Mouse (Mus musculus): ENCODE results near the gene Gm9970.
"Not testable (repeated sequence)": the region's sequence is repeated elsewhere in the genome, so short reads cannot be mapped to it uniquely, and the experiment has no call there.

Gene Gm9970

GRCm38 (mm10) chr5:31222696-31223095 is 18.3 kb downstream of the Gm9970 start:
- DNase-seq (ENCODE audit: low read depth, low spot score): no peak

GRCm38 (mm10) chr5:31221304-31221945 is 19.6 kb downstream of the Gm9970 start:
- DNase-seq (ENCODE audit: low read depth, low spot score): peak; percentile 45

- peak; percentile 88 for DNase-seq (ENCODE audit: low read depth, low spot score)
Observed at GRCm38 (mm10) chr5:31220448-31221303, 20.4 kb downstream of the Gm9970 start, which contains the start of gene Ppm1g. TSS of gene Ppm1g (minus strand) at chr5:31220687.

- DNase-seq (ENCODE audit: low read depth, low spot score): no peak
Observed at GRCm38 (mm10) chr5:31219911-31220447, 21.1 kb downstream of the Gm9970 start.

- DNase-seq (ENCODE audit: low read depth, low spot score): no peak
Observed at GRCm38 (mm10) chr5:31219474-31219873, 21.6 kb downstream of the Gm9970 start.

GRCm38 (mm10) chr5:31219070-31219469 is 22.0 kb downstream of the Gm9970 start:
- DNase-seq (ENCODE audit: low read depth, low spot score): no peak

- no peak for DNase-seq (ENCODE audit: low read depth, low spot score)
Observed at GRCm38 (mm10) chr5:31218294-31218693, 22.7 kb downstream of the Gm9970 start.

GRCm38 (mm10) chr5:31216554-31216953 is 24.5 kb downstream of the Gm9970 start:
- DNase-seq (ENCODE audit: low read depth, low spot score): not testable (repeated sequence)

GRCm38 (mm10) chr5:31204421-31204820 is 36.6 kb downstream of the Gm9970 start:
- no peak for DNase-seq (ENCODE audit: low read depth, low spot score)

- DNase-seq (ENCODE audit: low read depth, low spot score): no peak
Observed at GRCm38 (mm10) chr5:31203866-31204265, 37.2 kb downstream of the Gm9970 start.

- DNase-seq (ENCODE audit: low read depth, low spot score): no peak
Observed at GRCm38 (mm10) chr5:31202933-31203332, 38.1 kb downstream of the Gm9970 start.

- DNase-seq (ENCODE audit: low read depth, low spot score): peak; percentile 99
Observed at GRCm38 (mm10) chr5:31201742-31202590, 39.1 kb downstream of the Gm9970 start, which contains the start of gene Zfp513. TSS of gene Zfp513 (minus strand) at chr5:31202303.

- no peak for DNase-seq (ENCODE audit: low read depth, low spot score)
Observed at GRCm38 (mm10) chr5:31201042-31201741, 39.8 kb downstream of the Gm9970 start.

- DNase-seq (ENCODE audit: low read depth, low spot score): no peak
Observed at GRCm38 (mm10) chr5:31200327-31200768, 40.7 kb downstream of the Gm9970 start.

GRCm38 (mm10) chr5:31199893-31200292 is 41.1 kb downstream of the Gm9970 start:
- no peak for DNase-seq (ENCODE audit: low read depth, low spot score)

GRCm38 (mm10) chr5:31199321-31199892 is 41.6 kb downstream of the Gm9970 start:
- no peak for DNase-seq (ENCODE audit: low read depth, low spot score)

GRCm38 (mm10) chr5:31198616-31199320 is 42.3 kb downstream of the Gm9970 start:
- no peak for DNase-seq (ENCODE audit: low read depth, low spot score)

- DNase-seq (ENCODE audit: low read depth, low spot score): no peak
Observed at GRCm38 (mm10) chr5:31198170-31198569, 42.9 kb downstream of the Gm9970 start.

- DNase-seq (ENCODE audit: low read depth, low spot score): no peak
Observed at GRCm38 (mm10) chr5:31197072-31197471, 44.0 kb downstream of the Gm9970 start.

GRCm38 (mm10) chr5:31196207-31196606 is 44.8 kb downstream of the Gm9970 start:
- no peak for DNase-seq (ENCODE audit: low read depth, low spot score)

Measured in brain, embryonic 18.5 days (tissue).